Mouse (Mus musculus) liver, embryonic 13.5 days (tissue): ENCODE data around the gene Nckap5. TPM values are rescaled to one million over a fixed set of nuclear protein-coding genes. Genes with fewer than 3 reads are reported as not detected.
"Not testable (repeated sequence)": the region's sequence is repeated elsewhere in the genome, so short reads cannot be mapped to it uniquely, and the experiment has no call there.

Experiments used
- ATAC-seq: fragments of 200-750 bp; cut with Nextera tagmentation; 2 replicates; pipeline ENCODE4 v1.8.0; 2017; ENCODE audit warnings: low read depth, mild to moderate bottlenecking, moderate number of reproducible peaks, moderate library complexity
- DNase-seq: peaks from one replicate; pipeline ENCODE4 v3.0.0; 2022
- H3K27ac ChIP-seq: fragments of 300-500 bp; sonication (generic); 2 replicates; pipeline ENCODE4 v1.5.1; 2015; ENCODE audit warnings: moderate library complexity, mild to moderate bottlenecking, inconsistent platforms
- H3K27me3 ChIP-seq: fragments of 300-500 bp; sonication (generic); 2 replicates; pipeline ENCODE4 v1.6.1; 2015; ENCODE audit warnings: mild to moderate bottlenecking, inconsistent platforms
- H3K36me3 ChIP-seq: fragments of 300-500 bp; sonication (generic); 2 replicates; pipeline ENCODE4 v1.6.1; 2015; ENCODE audit warnings: mild to moderate bottlenecking, inconsistent platforms
- H3K4me1 ChIP-seq: fragments of 300-500 bp; sonication (generic); replicated peaks from 2 replicates; pipeline ENCODE4 v1.6.1; 2015; ENCODE audit warnings: inconsistent platforms
- H3K4me2 ChIP-seq: fragments of 300-500 bp; sonication (generic); 2 replicates; pipeline ENCODE4 v1.6.1; 2015; ENCODE audit warnings: inconsistent platforms, mild to moderate bottlenecking, moderate library complexity
- H3K4me3 ChIP-seq: fragments of 300-500 bp; sonication (generic); replicated peaks from 2 replicates; pipeline ENCODE4 v1.5.1; 2015; ENCODE audit warnings: mild to moderate bottlenecking, inconsistent platforms
- H3K9ac ChIP-seq: fragments of 300-500 bp; sonication (generic); 2 replicates; pipeline ENCODE4 v1.6.1; 2015; ENCODE audit warnings: mild to moderate bottlenecking, inconsistent platforms
- H3K9me3 ChIP-seq: fragments of 300-500 bp; sonication (generic); replicated peaks from 2 replicates; pipeline ENCODE4 v1.6.1; 2016; ENCODE audit warnings: inconsistent platforms
- WGBS: fragments of 180-500 bp; shearing (Covaris S2); methylation state at CpG from one replicate; pipeline ENCODE4 v1.1.7; 2015; ENCODE audit not compliant: insufficient replicate concordance; 5-methylcytosine and 5-hydroxymethylcytosine counted together
- polyA plus RNA-seq: library from polyadenylated mRNA; unstranded; fragments of >200 nt; fragmentation: Nextera tagmentation; extraction: Ambion mirVana; gene quantifications from 2 replicates; pipeline ENCODE4 v1.2.1, GENCODE M21; 2015

The Nckap5 gene
- polyA plus RNA-seq, 1 experiment from 2014 or later = 0.74 TPM

DNA sequence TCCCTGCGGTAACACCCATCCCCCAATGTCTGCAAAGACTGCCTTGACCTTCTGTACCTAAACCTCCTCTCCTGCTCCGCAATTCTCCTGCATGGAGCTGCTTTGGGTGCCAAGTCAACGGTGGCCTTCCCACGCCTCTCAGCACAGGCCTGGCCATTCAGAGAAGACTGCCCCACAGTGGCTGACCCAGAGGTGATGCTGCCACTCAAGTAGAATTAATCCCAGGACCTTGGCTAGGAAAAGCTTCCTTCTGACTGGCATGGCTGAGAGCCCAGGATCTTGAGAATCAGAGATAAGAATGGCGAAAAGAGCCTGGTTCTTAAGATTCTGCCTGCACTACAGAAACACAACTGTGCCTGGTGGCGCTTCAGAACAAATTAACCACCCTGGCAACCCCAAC lies 678.4 kb downstream of the Nckap5 start:
- H3K9me3 ChIP-seq = no peaks in the 10 kb centered on the region
- no peak overlapping the region for H3K4me3 ChIP-seq
- no peaks in the 10 kb centered on the region for H3K27me3 ChIP-seq
- H3K36me3 ChIP-seq = no peaks in the 10 kb centered on the region
- ATAC-seq (no peak), DNase-seq (no peak)
- no peak overlapping the region for H3K27ac ChIP-seq
- no peak overlapping the region for H3K4me2 ChIP-seq
- H3K4me1 ChIP-seq = no peaks in the 10 kb centered on the region
- H3K9ac ChIP-seq = no peak overlapping the region
- WGBS = 69% methylated on average over 6 of the region's 6 CpGs

DNA sequence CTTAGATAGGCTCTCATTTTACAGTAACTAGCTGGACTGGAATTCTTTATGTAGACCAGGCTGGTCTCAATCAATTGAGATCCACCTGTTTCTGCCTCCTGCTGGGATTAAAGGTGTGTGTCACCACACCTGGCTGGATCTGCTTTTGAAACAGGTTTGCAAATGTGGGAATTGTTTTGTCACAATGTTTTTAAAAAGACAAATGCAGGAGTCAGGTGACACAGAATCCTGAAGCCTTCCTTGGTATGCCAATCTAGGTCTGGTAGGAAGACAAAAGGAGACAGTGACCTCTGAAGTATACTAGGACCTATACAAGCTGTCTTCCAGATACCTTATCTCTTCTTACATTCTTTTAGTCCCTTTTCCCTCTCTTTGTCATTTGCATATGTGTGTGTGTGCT lies 680.6 kb downstream of the Nckap5 start:
- ATAC-seq (no peak), DNase-seq (no peak)
- H3K4me3 ChIP-seq = no peak overlapping the region
- H3K9me3 ChIP-seq = no peaks in the 10 kb centered on the region
- no peak overlapping the region for H3K9ac ChIP-seq
- H3K27me3 ChIP-seq = no peaks in the 10 kb centered on the region
- H3K4me2 ChIP-seq = no peak overlapping the region
- H3K27ac ChIP-seq = no peak overlapping the region
- H3K36me3 ChIP-seq = no peaks in the 10 kb centered on the region
- no peaks in the 10 kb centered on the region for H3K4me1 ChIP-seq

GRCm38 (mm10) chr1:126135717-126136116 lies 694.9 kb downstream of the Nckap5 start:
- DNase-seq (no peak), ATAC-seq (no peak)
- H3K36me3 ChIP-seq = no peaks in the 10 kb centered on the region
- H3K4me3 ChIP-seq = no peak overlapping the region
- no peaks in the 10 kb centered on the region for H3K4me1 ChIP-seq
- no peak overlapping the region for H3K4me2 ChIP-seq
- no peaks in the 10 kb centered on the region for H3K27me3 ChIP-seq
- WGBS = 50% methylated on average over 3 of the region's 3 CpGs
- H3K9me3 ChIP-seq = no peaks in the 10 kb centered on the region
- no peak overlapping the region for H3K27ac ChIP-seq
- H3K9ac ChIP-seq = no peak overlapping the region

DNA sequence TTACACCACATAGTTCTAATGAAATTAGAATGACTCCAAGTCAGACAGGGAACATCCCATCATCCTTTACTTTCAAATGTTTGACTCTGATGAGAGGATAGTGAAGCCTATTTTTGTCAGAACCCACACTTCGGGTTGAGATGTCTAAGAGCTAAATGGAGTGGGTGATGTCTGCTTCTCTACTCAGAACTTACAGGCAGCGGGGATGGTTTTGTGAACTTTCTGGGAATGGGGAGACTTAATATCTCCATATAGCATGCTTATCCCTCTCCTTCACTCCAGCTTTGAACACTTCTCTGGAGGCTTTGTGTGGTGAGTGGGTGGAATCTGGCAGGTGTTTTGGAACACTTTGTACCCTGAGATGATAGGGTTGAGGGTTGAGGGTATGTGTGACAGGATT lies 698.3 kb downstream of the Nckap5 start:
- 57% methylated on average over 2 of the region's 2 CpGs for WGBS
- DNase-seq (no peak), ATAC-seq (no peak)
- no peak overlapping the region for H3K9ac ChIP-seq
- H3K36me3 ChIP-seq = no peaks in the 10 kb centered on the region
- H3K9me3 ChIP-seq = no peaks in the 10 kb centered on the region
- H3K4me3 ChIP-seq = no peak overlapping the region
- no peak overlapping the region for H3K4me2 ChIP-seq
- H3K27ac ChIP-seq = no peak overlapping the region
- no peaks in the 10 kb centered on the region for H3K4me1 ChIP-seq
- no peaks in the 10 kb centered on the region for H3K27me3 ChIP-seq

GRCm38 (mm10) chr1:126129129-126129528 lies 701.5 kb downstream of the Nckap5 start:
- H3K36me3 ChIP-seq = no peaks in the 10 kb centered on the region
- no peak overlapping the region for H3K9ac ChIP-seq
- no peaks in the 10 kb centered on the region for H3K4me1 ChIP-seq
- no peak overlapping the region for H3K27ac ChIP-seq
- no peaks in the 10 kb centered on the region for H3K9me3 ChIP-seq
- DNase-seq (no peak), ATAC-seq (no peak)
- no peaks in the 10 kb centered on the region for H3K27me3 ChIP-seq
- no peak overlapping the region for H3K4me2 ChIP-seq
- whole genome bisulfite sequencing = 28% methylated on average over 1 of the region's 1 CpGs
- no peak overlapping the region for H3K4me3 ChIP-seq

DNA sequence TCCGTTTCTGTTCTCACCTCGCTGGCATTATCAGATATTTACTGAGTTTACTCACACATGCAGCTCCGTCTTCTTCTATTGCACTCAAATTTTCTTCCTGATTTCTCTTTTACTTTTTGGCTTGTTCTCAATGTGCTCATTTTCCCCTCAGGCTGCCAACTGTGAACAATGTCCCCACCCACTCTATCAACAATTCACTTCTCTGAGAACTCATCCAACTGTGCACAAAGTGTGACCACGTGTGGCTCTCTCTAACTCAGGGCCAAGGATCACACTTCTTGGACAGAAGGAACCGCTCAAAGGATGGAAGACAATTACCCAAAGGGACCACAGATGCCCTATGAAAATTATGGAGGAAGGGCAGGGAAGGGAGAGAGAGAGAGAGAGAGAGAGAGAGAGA lies 707.5 kb downstream of the Nckap5 start:
- H3K9ac ChIP-seq = no peak overlapping the region
- 52% methylated on average over 5 of the region's 5 CpGs for WGBS

GRCm38 (mm10) chr1:126120506-126120905 lies 710.1 kb downstream of the Nckap5 start:
- H3K27ac ChIP-seq = no peak overlapping the region
- no peaks in the 10 kb centered on the region for H3K4me1 ChIP-seq
- no peaks in the 10 kb centered on the region for H3K36me3 ChIP-seq
- no peaks in the 10 kb centered on the region for H3K27me3 ChIP-seq
- ATAC-seq (no peak), DNase-seq (no peak)
- no peaks in the 10 kb centered on the region for H3K9me3 ChIP-seq
- H3K9ac ChIP-seq = no peak overlapping the region
- no peak overlapping the region for H3K4me2 ChIP-seq
- no peak overlapping the region for H3K4me3 ChIP-seq
- 57% methylated on average over 8 of the region's 8 CpGs for WGBS

More for the DNA sequence above, 707.5 kb downstream of the Nckap5 start:
- Histone ChIP-seq H3K4me1 (no peaks in the 10 kb centered on the region), H3K36me3 (no peaks in the 10 kb centered on the region), H3K4me2 (no peak overlapping the region), H3K4me3 (no peak overlapping the region), H3K27me3 (no peaks in the 10 kb centered on the region), H3K27ac (no peak overlapping the region), H3K9me3 (no peaks in the 10 kb centered on the region)
- ATAC-seq (no peak), DNase-seq (no peak)

DNA sequence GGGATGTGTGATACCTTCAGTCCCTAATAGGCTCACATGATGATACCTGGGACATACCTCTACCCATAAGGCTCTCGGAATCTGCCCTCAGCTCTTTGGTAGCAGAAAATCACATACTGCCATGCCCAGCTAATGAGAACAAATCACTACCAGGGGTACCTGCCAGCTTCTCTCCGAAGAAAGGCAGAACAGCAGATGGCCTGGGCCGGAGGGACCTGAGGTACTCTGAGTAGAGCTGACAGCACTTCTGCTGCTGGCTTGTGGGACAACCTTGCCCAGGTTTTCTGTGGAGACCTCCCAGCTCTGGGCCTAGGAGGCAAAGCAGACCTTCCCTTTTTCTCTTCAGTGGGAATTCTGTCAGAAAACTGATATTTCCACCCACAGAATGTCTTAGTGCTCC lies 714.6 kb downstream of the Nckap5 start:
- Histone ChIP-seq H3K9me3 (no peaks in the 10 kb centered on the region), H3K27me3 (no peaks in the 10 kb centered on the region), H3K4me3 (no peak overlapping the region), H3K36me3 (no peaks in the 10 kb centered on the region), H3K27ac (no peak overlapping the region), H3K9ac (no peak overlapping the region), H3K4me2 (no peak overlapping the region), H3K4me1 (no peaks in the 10 kb centered on the region)
- DNase-seq = no peak
- 58% methylated on average over 3 of the region's 3 CpGs for WGBS
- ATAC-seq = no peak

GRCm38 (mm10) chr1:126105673-126106256 lies 724.8 kb downstream of the Nckap5 start:
- Histone ChIP-seq H3K4me2 (no peak overlapping the region), H3K4me1 (no peaks in the 10 kb centered on the region), H3K9me3 (no peaks in the 10 kb centered on the region), H3K27ac (no peak overlapping the region), H3K27me3 (no peaks in the 10 kb centered on the region), H3K4me3 (no peak overlapping the region), H3K9ac (no peak overlapping the region), H3K36me3 (no peaks in the 10 kb centered on the region)
- WGBS = 73% methylated on average over 3 of the region's 3 CpGs
- no peak for DNase-seq
- no peak for ATAC-seq

- Histone ChIP-seq H3K27ac (no peak overlapping the region), H3K4me3 (no peak overlapping the region), H3K4me1 (no peaks in the 10 kb centered on the region), H3K9me3 (no peaks in the 10 kb centered on the region), H3K9ac (no peak overlapping the region), H3K4me2 (no peak overlapping the region), H3K36me3 (no peaks in the 10 kb centered on the region), H3K27me3 (no peaks in the 10 kb centered on the region)
- DNase-seq (no peak), ATAC-seq (no peak)
- 81% methylated on average over 4 of the region's 4 CpGs for WGBS
Measured at GRCm38 (mm10) chr1:126094346-126094745, 736.3 kb downstream of the Nckap5 start.

DNA sequence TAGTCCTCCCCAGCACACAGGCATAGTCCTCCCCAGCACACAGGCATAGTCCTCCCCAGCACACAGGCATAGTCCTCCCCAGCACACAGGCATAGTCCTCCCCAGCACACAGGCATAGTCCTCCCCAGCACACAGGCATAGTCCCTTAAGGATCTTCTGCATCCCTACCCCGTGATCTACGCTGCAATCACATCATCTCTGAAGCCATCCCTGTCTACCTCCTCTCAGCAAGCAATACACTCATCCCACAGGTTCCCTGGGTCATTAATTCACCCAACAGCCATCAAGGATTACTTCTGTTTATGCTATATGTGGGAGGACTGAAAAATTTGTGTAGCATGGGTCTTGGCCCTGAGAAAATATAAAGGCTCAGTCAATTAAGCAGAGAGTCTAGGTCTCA lies 738.6 kb downstream of the Nckap5 start:
- not testable (repeated sequence) for H3K4me3 ChIP-seq, H3K4me1 ChIP-seq, H3K4me2 ChIP-seq, H3K27me3 ChIP-seq, DNase-seq, H3K9me3 ChIP-seq, H3K36me3 ChIP-seq, H3K27ac ChIP-seq, ATAC-seq, H3K9ac ChIP-seq
- WGBS = 66% methylated on average over 2 of the region's 2 CpGs

- no peaks in the 10 kb centered on the region for H3K9me3 ChIP-seq
- no peak overlapping the region for H3K4me2 ChIP-seq
- H3K36me3 ChIP-seq = no peaks in the 10 kb centered on the region
- DNase-seq = no peak
- 66% methylated on average over 7 of the region's 7 CpGs for WGBS
- H3K4me3 ChIP-seq = no peak overlapping the region
- H3K27me3 ChIP-seq = no peaks in the 10 kb centered on the region
- no peak overlapping the region for H3K27ac ChIP-seq
- H3K9ac ChIP-seq = no peak overlapping the region
- no peak for ATAC-seq
- no peaks in the 10 kb centered on the region for H3K4me1 ChIP-seq
Measured at GRCm38 (mm10) chr1:126087181-126087580, 743.4 kb downstream of the Nckap5 start.
